Mouse (Mus musculus) hindlimb bud, embryonic 11.5 days (tissue): Measurements from ENCODE around the gene Luc7l2.
"Not testable (repeated sequence)": the region's sequence is repeated elsewhere in the genome, so short reads cannot be mapped to it uniquely, and the experiment has no call there.

Experiments used
- DNase-seq: peaks from one replicate; pipeline ENCODE4 v3.0.0-alpha.2; 2012; ENCODE audit warnings: low read depth, low spot score; ENCODE audit errors: extremely low spot score

Gene Luc7l2

DNA sequence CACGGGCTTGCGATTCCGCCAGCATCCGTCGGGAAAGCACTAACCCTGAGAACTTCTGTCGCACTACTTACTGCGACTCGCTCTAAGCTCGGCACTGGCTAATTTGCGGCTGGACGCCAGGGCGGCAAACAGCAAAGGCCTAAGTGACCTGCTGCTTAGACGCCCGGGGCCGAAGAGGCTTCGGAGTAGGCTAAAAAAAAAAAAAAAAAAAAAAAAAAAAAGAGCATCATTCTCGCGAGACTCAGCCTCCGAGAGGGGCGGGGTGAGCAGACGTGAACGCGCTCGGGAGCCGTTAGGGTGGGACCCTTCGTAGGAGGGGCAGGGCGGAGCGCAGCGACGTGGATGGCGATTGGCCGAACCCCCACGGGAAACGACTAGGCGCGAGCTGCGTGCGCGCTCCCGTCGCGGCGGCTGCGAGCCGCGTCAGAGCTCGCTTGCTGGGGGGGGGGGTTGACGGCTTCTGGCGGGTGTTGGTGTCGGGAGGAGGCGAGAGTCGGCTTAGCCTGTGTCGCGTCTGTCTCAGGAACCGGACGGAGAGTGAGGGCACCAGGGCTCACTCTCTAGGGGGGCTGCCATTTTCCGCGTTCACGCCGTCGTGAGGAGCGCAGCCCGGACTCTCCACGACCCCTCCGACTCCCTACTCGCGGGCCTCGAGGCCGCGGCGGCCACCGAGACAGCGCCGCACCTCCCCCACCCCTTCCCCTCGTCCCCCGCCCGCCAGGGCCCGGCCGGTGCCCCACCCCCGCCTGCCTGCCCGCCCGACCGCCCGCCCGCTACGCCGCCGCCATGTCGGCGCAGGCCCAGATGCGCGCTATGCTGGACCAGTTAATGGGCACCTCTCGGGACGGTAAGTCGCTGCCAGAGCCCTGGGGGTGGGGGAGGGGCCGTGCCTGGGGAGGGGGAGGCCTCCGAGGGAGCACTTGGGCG is at the start of gene Luc7l2:
TSS of gene Luc7l2 (plus strand) at position 273 of the 927 bp plus-strand sequence.
- peak; percentile 89 for DNase-seq

DNA sequence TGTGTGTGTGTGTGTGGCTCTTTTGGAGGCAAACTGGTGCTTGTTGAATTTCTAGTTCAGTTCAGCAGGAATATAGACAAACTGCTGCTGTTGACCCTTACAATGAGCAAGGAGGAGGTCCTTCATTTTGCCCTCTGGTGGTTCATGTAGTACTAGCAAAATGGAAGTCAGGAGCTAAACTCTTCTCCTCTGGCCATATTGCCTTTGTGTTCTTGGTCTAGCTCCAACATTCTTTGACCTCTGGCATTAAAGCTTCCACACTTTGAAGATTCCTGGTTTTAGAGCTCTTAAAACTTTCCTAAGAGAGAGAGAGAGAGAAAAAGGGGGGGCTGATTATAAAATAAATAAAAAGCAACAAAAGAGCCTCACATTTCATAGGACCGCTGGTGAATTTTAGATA is 39.0 kb upstream of the Luc7l2 start:
- no peak for DNase-seq

DNA sequence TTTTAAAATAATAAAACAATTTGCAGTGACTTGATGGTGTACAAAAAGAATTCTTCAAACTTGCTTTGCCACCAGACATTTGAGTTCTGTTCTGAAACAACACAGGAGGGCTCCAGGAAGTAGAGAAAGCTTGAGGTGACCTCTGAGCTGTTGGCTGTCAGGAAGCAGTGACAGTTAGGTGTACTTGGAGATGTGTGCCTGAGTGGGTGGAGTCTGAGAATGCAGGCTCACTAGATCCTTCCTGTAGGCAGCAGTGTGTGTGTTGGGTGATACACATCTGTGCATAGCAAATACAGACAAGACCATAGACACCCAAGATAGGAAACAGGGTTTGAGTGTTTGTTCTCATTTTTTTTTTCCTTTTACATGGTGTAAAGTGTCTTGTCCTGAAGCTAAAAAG is 38.3 kb upstream of the Luc7l2 start:
- no peak for DNase-seq

DNA sequence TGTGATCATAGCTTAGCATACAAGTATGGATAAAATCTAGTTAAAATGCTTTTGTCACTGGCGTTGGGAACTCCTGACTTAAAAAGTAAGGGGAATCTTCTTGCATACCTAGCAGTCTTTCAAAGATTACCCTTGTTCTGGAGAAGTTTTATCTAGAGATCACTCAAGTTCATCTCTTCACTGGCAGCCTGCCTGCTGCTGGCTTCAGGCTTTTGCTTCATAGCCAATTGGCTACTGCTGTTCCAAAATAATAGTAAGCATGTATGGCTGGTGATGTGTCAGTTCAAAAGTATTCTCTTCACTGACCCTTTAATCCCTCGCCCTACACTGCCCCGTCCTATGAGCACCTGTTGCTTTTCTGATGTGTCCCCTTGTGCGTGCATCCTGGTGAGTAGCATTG is 35.9 kb upstream of the Luc7l2 start:
- no peak for DNase-seq

DNA sequence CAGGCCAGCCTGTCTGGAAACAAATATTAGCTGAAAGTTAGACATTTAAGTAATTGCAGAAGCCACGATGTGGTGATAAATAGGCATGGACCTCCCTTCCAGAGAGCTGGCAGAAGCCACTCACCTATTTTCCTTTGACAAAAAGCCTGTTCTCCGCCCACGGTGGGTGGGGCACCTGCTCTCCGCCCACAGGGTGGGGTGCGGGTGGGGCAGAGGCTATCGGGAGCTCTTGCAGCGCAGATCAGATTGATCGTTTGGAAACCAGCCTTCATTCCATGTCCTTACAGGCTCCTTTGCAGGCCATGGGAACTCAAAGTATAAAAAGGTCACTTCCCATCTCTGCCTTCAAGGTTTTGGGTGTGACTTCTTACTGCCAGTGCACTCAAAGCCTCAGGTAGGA is 27.3 kb upstream of the Luc7l2 start:
- DNase-seq: no peak

DNA sequence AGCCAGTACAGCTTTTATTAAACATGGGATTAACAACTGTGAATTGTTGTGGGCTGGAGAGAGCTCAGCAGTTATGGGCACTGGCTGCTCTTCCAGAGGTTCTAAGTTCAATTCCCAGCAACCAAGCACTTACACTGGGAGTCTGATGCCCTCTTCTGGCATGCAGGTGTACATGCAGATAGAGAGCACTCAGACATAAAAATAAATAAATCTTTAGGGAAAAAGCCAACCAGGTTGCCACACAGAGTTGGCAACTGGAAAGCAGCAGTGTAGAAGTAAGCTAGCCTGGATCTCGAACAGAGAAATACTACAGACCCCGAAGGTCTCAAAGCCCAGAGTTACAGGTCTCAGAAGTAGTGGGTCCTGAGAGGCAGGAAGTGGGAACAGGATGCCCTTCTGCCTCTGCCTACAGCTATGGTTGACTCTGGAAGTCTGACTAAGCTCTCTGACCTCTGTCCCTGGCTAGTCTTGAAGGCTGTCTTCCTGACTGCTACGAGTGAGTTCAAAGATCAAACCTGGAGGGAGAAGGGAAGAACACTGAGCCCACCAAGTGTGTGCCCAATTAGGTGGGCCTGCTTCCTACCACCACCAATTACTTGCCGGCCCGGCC is 19.8 kb upstream of the Luc7l2 start:
- no peak for DNase-seq

DNA sequence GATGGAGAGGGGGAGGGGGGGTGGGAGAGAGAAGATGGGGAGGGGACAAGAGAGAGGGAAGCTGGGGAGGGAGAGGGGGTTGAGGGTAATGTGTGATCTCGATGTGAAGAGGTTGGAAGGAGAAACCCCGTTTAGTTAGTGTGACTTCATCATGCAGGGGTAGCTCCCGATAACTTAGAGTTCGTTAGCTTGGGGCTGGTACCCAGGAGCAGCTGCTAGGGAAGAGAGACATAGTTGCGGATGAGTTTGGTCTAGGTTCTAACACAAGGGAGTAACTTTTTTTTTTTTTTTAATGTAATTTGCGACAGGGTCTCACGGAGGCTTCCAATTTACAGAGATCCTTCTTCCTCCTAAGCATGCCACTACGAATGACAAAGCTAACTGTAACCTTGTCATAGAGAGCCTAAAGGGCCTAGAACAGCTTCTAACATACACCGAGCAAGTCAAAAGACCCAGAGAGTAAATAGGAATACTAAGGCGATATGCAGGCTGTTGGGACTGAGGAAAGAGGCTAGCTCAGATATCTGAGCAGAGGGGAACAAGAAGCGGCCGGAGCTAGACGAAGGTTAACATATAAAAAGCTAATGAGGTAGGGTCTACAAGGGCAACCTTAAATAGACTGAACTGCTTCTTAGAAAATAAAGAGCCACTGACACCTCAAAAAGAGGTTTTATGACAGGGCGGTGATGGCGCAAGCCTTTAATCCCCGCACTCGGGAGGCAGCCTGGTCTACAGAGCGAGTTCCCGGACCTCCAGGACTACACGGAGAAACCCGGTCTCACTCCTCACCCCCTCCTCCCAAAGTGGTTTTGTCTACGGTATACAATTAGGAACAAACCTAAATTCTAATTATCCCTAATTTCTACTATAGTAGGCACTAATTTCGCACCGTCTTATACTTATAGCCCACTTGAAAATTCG is 18.4 kb upstream of the Luc7l2 start:
- no peak for DNase-seq

DNA sequence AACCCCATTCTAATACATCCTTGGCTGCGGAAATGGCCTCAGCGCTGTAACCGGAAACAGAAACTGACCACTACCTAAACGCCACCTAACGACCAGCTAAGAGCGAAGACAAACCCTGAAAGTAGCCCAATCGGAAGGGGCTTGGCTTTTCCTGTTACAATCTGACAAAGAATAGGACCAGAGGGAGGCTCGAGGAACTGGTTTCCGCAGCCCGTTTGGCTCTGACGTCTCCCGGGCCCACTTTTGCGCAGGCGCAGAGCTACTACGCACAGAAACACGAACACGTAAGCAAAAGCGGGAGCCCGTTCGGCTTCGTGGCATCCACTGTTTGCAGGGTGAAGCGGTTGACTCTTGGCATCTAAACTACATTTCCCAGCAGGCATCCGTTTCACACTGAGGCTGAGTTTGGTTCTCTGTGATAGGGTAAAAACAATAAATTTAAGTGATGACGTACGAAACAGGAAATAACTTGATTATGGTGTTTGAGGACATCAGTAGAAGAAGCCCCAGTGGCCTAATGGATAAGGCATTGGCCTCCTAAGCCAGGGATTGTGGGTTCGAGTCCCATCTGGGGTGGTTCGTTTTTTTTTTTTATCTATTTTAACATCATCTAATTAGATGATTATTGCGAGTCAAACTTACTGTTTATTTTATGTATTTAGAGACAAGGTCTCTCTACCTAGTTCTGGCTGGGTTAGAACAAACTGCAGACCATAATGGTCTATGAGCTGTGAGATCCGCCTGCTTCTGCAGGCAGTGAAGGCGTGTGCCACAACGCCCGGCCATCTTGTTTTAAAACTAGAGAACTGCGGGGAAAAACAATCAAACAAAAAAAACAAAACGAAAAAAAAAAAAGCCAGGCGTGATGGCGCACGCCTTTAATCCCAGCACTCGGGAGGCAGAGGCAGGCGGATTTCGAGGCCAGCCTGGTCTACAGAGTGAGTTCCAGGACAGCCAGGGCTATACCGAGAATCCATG is 17.4 kb upstream of the Luc7l2 start, which contains the start of gene Fmc1:
TSS of gene Fmc1 (plus strand) at position 75 of the 978 bp plus-strand sequence.
- DNase-seq: peak; percentile 100

DNA sequence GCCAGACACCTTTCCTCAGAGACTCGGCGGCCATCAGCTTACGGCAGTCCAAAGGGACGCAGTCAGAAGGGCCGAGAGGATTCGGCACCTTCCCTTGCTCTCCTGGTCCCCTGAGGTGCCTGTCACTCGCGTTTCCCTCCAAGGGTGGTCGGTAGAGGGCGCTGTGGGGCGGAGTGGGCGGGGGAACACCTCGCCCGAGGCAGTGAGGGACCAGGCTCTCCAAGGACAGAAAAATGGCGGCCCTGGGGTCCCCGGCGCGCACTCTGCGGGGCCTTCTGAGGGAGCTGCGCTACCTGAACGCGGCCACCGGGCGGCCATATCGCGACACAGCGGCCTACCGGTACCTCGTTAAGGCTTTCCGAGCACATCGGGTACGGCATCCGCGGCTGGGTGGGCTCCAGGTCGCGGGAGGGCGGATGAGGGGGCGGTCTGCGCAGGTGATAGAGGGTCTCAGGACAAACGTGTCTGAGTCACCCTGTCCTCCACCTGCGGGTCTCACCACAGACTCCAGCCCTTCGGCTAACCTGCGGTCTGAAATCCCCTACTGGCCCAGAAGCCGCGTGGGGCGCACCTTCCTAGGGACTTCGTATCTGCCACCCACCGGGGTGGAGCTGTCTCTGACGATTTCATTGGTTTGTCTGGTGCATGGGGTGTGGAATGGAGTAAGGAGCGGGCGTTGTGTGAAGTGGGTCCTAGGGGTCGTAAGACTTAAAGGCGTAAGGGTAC is 16.3 kb upstream of the Luc7l2 start:
- no peak for DNase-seq

DNA sequence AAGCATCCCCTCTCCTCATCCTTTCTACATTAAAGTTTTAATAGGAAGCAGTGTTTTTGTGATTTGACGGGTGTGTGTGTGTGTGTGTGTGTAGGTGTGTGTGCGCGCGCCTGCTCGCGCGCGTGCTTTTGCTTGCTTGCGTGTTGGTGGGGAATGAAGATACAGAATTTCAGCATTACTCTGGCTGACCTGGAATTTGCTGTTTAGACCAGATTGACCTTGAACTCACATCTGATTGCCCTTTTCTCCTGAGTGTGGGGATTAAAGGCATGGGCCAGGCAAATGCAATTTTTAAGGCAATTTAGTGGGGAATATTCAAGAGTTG is 15.8 kb upstream of the Luc7l2 start:
- no peak for DNase-seq

DNA sequence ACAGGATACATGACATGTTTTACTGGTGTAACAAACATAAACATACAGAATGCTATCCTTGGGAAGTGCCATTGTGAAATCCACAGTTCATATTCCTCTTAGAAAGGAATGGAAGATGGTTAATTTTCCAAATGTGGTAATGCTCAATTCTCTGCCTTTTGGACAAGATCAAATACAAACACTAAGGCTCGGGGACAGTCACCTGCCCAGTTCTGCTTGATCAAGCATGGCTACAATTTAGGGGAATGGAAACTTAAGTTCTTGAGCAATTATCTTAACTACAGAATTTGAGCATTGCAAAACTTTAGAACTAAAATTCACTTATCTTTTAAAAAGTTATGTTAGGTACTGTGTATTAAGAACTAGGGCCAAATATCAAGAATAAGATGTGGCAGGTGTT is 15.3 kb upstream of the Luc7l2 start:
- no peak for DNase-seq

DNA sequence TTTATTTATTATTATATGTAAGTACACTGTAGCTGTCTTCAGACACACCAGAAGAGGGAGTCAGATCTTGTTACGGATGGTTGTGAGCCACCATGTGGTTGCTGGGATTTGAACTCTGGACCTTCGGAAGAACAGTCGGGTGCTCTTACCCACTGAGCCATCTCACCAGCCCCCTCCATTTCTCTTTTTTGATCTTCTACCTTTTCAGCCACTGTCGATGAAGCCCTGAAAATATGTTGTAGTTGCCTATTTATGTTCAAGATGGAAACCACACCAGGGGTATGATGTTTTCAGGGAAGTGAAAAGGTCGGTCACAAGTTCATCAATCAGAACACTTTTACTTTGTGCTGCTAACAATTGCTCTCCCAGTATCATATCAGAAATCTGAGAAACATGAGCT is 7.0 kb upstream of the Luc7l2 start:
- not testable (repeated sequence) for DNase-seq

DNA sequence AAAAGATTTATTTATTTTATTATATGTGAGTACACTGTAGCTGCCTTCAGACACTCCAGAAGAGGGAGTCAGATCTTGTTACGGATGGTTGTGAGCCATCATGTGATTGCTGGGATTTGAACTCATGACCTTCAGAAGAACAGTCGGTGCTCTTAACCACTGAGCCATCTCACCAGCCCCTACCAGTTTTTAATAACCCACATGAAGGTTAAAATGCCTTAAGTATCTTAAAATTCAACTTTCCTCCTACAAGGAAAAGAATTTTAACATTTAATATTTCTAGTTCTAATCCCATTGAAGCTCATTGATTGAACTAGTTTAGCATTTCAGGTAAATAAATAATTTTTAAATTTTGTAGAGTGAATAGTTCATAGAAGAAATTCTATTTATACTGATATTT is 4.1 kb upstream of the Luc7l2 start:
- not testable (repeated sequence) for DNase-seq

DNA sequence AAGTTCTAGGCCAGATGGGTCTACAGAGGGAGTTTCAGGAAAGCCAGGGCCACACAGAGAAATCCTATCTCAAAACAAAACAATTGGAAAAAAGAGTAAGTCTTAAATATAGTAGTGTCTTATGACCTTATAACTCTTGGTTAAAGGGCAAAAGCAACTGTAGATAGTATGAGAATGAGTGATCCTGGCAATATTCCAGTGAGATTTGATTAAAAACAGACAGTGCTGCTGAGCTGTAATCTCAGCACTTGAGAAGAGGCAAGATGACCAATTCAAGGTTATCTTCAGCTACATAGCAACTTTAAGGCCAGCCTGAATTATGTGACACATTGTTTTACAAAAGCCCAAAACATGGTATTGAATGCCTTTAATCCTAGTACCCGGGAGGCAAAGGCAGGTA is 3.4 kb upstream of the Luc7l2 start:
- DNase-seq: no peak

DNA sequence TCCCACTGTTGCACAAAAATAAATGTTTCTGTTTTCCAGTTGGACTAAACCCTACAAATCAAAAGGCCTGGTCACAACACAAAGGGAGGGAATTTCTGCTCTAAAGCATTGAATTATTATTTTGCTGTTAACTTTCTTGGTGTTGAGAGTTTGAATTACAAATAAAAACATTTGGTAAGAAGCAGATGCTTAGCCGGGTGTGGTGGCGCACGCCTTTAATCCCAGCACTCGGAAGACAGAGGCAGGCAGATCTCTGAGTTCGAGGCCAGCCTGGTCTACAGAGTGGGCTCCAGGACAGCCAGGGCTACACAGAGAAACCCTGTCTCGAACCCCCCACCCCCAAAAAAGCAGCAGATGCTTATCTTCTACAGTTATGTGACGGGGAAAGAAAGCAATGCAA is 2.5 kb upstream of the Luc7l2 start:
- not testable (repeated sequence) for DNase-seq

DNA sequence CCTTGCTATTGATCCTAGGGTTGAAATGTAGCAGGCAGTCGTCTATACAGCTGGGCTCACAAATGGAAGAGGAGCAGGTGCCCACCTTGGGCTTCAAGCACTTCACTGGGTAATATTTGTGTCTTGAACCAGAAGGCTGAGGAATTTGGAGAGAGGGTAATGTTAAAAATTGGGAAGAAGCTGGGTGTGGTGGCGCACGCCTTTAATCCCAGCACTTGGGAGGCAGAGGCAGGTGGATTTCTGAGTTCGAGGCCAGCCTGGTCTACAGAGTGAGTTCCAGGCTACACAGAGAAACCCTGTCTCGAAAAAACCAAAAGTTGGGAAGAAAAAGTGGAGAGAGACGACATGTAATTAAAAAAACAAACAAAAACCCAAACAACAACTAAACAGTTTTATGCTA is 1.3 kb upstream of the Luc7l2 start:
- not testable (repeated sequence) for DNase-seq

DNA sequence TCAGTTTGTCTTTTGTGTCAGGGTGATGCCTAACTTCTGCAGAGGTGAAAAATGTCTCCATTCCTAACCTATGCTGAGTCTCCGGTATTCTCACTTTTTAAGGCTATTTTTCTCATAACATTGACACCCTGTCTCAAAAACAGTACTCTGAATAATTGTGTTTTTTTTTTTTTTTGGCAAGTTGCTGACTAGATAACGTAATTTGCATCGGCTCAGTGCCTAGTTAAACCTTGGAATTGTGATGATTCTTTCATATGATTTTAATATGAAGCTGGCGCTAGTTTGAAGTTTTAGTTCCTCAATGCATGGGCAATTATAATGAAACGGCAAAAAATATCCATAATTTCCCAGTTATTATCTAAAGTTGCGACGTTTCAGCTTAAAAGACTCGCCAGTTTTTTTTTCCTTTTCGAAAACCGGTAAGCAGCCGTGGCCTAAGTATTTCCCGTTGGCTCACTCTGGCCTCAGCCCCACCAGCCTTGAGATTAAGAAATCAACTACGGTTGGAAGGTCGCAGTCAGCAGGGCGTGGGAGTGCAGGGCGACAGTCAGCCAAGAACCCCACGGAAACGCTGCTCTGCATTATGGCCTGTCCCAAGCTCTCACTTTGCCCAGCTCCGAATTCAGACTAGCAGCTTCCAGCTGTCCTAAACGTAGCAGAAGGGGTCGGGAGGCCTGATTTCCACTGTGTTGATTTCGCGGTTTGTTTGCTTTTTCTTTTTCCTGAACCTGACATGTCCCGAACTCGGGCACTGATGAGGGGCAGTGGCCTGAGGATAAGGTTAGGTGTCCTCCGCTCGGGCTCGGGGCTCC is 678 bp upstream of the Luc7l2 start:
- DNase-seq: no peak

DNA sequence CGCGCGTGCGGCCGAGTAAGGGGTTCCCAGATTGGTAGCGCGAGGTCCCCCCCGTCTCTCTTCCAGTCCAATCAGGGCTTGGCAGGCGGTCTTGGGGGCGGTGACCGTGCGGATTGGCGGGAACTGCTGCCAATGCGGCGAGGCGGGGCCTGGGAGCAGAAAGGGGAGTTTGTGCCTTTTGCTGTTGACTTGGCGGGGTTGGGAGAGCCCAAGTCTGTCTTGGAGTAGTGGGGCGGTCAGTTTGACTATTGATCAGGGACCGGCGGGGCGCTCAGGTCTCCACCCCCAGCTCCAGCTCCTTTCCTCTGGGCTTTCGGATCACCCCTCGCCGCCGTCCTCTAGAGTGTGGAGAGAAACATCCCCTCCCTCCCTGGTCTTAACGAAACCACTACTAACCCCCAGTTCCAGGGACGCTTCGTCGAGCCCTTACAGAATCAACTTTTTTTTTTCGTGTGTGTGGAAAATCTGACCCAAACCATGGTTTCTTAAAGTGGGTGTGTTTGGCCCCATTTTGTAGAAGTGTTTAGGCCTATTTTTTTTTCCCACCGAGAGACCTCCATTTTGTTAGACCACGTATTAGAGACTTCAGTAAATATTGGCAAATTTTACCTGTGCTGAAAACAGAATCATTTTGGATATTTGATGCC is 978 bp downstream of the Luc7l2 start:
- no peak for DNase-seq
